Mouse (Mus musculus) thymus, adult 2 months (tissue): ENCODE measurements around the gene Tex101.
"Not testable (repeated sequence)": the region's sequence is repeated elsewhere in the genome, so short reads cannot be mapped to it uniquely, and the experiment has no call there.

Experiments
- CTCF ChIP-seq: fragments of 200-500 bp; IDR thresholded peaks from 2 replicates; pipeline ENCODE4 v1.5.1; 2012; ENCODE audit warnings: mild to moderate bottlenecking, control low read depth, low read length, moderate library complexity, borderline replicate concordance; ENCODE audit not compliant: control insufficient read depth, poor library complexity, insufficient read depth; ENCODE audit errors: extremely low read depth
- POLR2A ChIP-seq: fragments of 200-500 bp; IDR thresholded peaks from 2 replicates; pipeline ENCODE4 v1.6.1; 2012; ENCODE audit warnings: mild to moderate bottlenecking, low read length, control low read depth, moderate library complexity; ENCODE audit not compliant: control insufficient read depth, poor library complexity, insufficient read depth; ENCODE audit errors: extremely low read depth

DNA sequence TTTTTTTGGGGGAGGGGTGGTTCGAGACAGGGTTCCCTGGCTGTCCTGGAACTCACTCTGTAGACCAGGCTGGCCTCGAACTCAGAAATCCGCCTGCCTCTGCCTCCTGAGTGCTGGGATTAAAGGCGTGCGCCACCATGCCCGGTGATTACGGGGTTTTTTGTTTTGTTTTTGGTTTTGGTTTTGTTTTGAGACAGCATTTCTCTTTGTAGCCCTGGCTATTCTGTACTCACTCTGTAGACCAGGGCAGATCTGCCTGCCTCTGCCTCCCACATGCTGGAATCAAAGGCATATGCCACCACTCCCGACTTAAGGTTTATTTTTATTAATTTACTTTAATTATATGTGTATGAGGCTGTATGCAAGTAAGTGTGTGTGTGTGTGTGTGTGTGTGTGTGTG lies 58.1 kb downstream of the Tex101 start:
- TF ChIP-seq CTCF, POLR2A: not testable (repeated sequence)
